Mouse (Mus musculus) limb, embryonic 10.5 days (tissue): Measurements from ENCODE around the gene Egflam. TPM values are rescaled to one million over a fixed set of nuclear protein-coding genes. Genes with fewer than 3 reads are reported as not detected.

Source experiments
- DNase-seq: peaks from one replicate; pipeline ENCODE4 v3.0.0-alpha.2; 2017; ENCODE audit warnings: low spot score
- H3K27ac ChIP-seq: fragments of 300-500 bp; sonication (generic); 2 replicates; pipeline ENCODE4 v1.5.1; 2016; ENCODE audit warnings: mild to moderate bottlenecking
- H3K27me3 ChIP-seq: fragments of 300-500 bp; sonication (generic); 2 replicates; pipeline ENCODE4 v1.6.1; 2016; ENCODE audit warnings: low read depth, mild to moderate bottlenecking; ENCODE audit not compliant: poor library complexity, severe bottlenecking
- H3K36me3 ChIP-seq: fragments of 300-500 bp; sonication (generic); 2 replicates; pipeline ENCODE4 v1.6.1; 2016; ENCODE audit warnings: mild to moderate bottlenecking, moderate library complexity
- H3K4me1 ChIP-seq: fragments of 300-500 bp; sonication (generic); 2 replicates; pipeline ENCODE4 v1.6.1; 2016
- H3K4me3 ChIP-seq: fragments of 300-500 bp; sonication (generic); 2 replicates; pipeline ENCODE4 v1.5.1; 2016; ENCODE audit warnings: mild to moderate bottlenecking, moderate library complexity
- H3K9me3 ChIP-seq: fragments of 300-500 bp; sonication (generic); replicated peaks from 2 replicates; pipeline ENCODE4 v1.6.1; 2016; ENCODE audit warnings: mild to moderate bottlenecking
- WGBS: fragments of 180-500 bp; shearing (Covaris S2); methylation state at CpG from one replicate; pipeline ENCODE4 v1.1.7; 2016; 5-methylcytosine and 5-hydroxymethylcytosine counted together
- polyA plus RNA-seq: library from polyadenylated mRNA; unstranded; fragments of >200 nt; fragmentation: Nextera tagmentation; extraction: Ambion mirVana; gene quantifications from 2 replicates; pipeline ENCODE4 v1.2.1, GENCODE M21; 2016

Egflam gene
- polyA plus RNA-seq, result 6.7 and 11.4 TPM in 2 replicates

GRCm38 (mm10) chr15:7397818-7398608 is at the start of gene Egflam:
TSS of gene Egflam (minus strand) at chr15:7398395.
- under 1% methylated on average over 61 of the region's 62 CpGs for whole genome bisulfite sequencing
- no peaks in the 10 kb centered on the region for H3K27me3 ChIP-seq
- DNase-seq, result peak; percentile 76
- H3K4me3 ChIP-seq, result peak within 1 kb of the TSS; percentile 66
- H3K4me1 ChIP-seq, result peaks cover 31% of the 10 kb centered on the region
- H3K9me3 ChIP-seq, result no peaks in the 10 kb centered on the region
- peak within 1 kb of the TSS; percentile 88 for H3K27ac ChIP-seq
- 0 out of 2 replicates have a peak, but pooled peaks cover 5% of the 10 kb centered on the region for H3K36me3 ChIP-seq

- no peaks in the 10 kb centered on the region for H3K4me1 ChIP-seq
- no peak overlapping the region for H3K27ac ChIP-seq
- WGBS, result 72% methylated on average over 17 of the region's 17 CpGs
- no peak for DNase-seq
- no peaks in the 10 kb centered on the region for H3K27me3 ChIP-seq
- no peaks in the 10 kb centered on the region for H3K36me3 ChIP-seq
- no peak overlapping the region for H3K4me3 ChIP-seq
- H3K9me3 ChIP-seq, result no peaks in the 10 kb centered on the region
Measured at GRCm38 (mm10) chr15:7443396-7444315, 45.5 kb upstream of the Egflam start.

DNA sequence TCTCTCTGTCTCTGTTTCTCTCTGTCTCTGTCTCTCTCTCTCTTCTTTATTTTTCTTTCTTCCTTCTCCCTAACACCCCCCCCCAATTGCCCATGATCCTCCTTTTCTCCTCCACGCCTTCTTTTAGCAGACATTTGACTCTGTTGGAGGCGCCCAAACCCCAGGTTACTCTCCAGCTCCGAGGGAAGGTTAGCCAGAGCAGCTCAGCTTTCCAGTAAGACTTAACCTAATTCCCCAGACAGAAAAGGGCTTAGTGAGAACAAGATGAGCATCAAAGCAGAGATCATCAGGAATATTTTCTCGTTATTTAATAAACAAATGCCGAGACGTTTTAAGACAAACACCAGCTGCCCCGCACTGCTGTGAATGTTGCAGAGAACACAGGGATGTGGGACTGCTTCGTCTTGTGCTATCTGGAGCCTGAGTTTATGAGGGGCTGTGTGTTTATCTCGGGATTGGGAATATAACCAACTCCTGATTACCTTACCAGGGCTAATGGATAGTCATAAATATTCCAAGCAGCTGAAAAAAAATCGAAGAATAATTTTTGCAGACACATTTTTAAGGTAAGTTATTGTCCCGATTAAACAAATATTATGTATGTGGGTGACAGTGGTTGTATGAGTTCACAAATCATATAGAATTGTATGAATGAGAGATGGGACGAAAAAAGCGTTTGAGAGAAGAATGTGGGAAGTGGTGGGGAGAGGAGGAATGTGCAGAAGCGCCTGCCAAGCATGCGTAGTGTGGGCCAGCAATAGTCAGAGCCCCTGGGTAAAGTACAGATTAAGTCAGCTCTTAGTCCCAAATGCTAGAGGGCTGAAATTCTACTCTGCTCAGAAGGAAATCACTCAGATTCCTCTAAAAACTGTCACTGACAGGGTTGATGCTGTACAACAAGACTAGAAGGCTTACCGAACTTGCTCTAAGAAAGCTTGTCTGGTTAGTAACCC is 44.2 kb upstream of the Egflam start:
- no peak for DNase-seq
- WGBS, result 63% methylated on average over 16 of the region's 16 CpGs
- H3K9me3 ChIP-seq, result no peaks in the 10 kb centered on the region

DNA sequence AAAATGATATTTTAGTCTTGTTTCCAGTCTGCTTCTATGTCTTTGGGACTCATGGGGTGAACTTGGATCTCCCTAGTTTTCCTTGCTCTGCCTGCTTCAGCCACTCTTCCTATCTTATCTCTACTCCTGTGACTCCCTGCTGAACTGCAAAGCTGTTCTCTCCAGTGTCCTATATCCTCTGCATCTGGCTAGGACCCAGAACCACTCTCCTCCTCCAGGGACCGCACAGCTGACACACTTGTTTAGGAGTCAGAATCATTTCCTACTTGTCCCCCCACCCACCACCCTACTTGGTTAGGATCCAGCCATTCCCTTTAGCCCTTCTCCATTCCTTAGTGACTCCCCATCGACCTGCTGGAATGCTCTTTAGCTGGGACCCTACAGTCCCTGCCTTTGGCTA is 26.1 kb upstream of the Egflam start:
- H3K27ac ChIP-seq, result no peak overlapping the region
- 85% methylated on average over 2 of the region's 2 CpGs for WGBS
- no peaks in the 10 kb centered on the region for H3K9me3 ChIP-seq
- H3K27me3 ChIP-seq, result no peaks in the 10 kb centered on the region
- H3K36me3 ChIP-seq, result no peaks in the 10 kb centered on the region
- no peak overlapping the region for H3K4me3 ChIP-seq
- no peaks in the 10 kb centered on the region for H3K4me1 ChIP-seq
- no peak for DNase-seq

More for the DNA sequence above, 44.2 kb upstream of the Egflam start:
- Histone ChIP-seq H3K4me1 (no peaks in the 10 kb centered on the region), H3K27me3 (no peaks in the 10 kb centered on the region), H3K36me3 (no peaks in the 10 kb centered on the region), H3K4me3 (no peak overlapping the region), H3K27ac (no peak overlapping the region)

GRCm38 (mm10) chr15:7404521-7404920 is 6.3 kb upstream of the Egflam start:
- 89% methylated on average over 8 of the region's 8 CpGs for WGBS
- DNase-seq, result no peak
- H3K27ac ChIP-seq, result no peak overlapping the region
- no peak overlapping the region for H3K4me3 ChIP-seq
- no peaks in the 10 kb centered on the region for H3K36me3 ChIP-seq
- no peaks in the 10 kb centered on the region for H3K27me3 ChIP-seq
- peaks cover under 1% of the 10 kb centered on the region for H3K4me1 ChIP-seq
- H3K9me3 ChIP-seq, result no peaks in the 10 kb centered on the region

- DNase-seq, result peak; percentile 40
- Histone ChIP-seq H3K27ac (peak overlapping the region; percentile 88), H3K4me3 (peak overlapping the region; percentile 66), H3K9me3 (no peaks in the 10 kb centered on the region), H3K27me3 (no peaks in the 10 kb centered on the region), H3K4me1 (peaks cover 31% of the 10 kb centered on the region), H3K36me3 (0 out of 2 replicates have a peak, but pooled peaks cover under 1% of the 10 kb centered on the region)
- 2% methylated on average over 17 of the region's 17 CpGs for WGBS
Measured at GRCm38 (mm10) chr15:7398609-7399540, 680 bp upstream of the Egflam start.

DNA sequence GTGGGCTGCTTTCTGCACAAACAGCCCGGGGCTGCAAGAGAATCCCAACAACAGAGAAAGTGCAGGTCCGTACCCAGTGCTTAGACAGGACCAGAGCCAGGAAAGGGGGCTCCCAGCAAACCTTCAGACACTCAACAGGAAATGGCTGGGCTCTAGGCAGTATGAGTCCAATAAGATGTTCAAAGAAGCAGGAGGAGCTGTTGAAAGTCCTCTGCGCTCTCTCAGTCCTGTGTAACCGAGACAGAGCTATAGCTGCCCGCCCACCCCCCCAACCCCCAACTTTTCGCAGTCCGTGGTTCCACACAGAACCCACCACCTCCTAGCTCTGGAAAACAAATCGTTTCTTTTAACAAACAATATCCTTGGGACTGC is 763 bp downstream of the Egflam start:
- H3K27me3 ChIP-seq, result no peaks in the 10 kb centered on the region
- no peaks in the 10 kb centered on the region for H3K9me3 ChIP-seq
- 0 out of 2 replicates have a peak, but pooled peaks cover 5% of the 10 kb centered on the region for H3K36me3 ChIP-seq
- 1% methylated on average over 8 of the region's 8 CpGs for WGBS
- peak overlapping the region; percentile 66 for H3K4me3 ChIP-seq
- peaks cover 31% of the 10 kb centered on the region for H3K4me1 ChIP-seq
- DNase-seq, result no peak
- peak overlapping the region; percentile 88 for H3K27ac ChIP-seq

DNA sequence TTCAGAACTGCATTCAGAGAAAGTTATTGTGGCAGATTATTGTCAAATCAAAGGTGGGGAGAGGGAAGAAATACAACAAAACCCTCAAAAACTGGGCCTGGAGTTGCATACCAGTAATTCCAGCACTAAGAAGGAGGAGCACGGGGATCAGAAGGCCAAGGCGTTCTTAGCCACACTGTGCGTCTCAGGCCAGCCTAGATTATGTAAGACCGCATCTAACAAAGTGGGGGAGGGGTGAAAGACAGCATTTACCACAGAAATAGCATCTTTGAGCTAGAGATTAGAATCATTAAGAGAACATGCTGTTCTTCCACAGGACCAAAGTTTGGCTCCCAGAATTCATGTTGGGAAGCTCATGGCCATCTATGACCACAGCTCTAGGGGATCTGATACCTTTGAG is 14.8 kb downstream of the Egflam start:
- Histone ChIP-seq H3K27me3 (no peaks in the 10 kb centered on the region), H3K4me3 (no peak overlapping the region), H3K4me1 (peaks cover 25% of the 10 kb centered on the region), H3K36me3 (no peaks in the 10 kb centered on the region), H3K9me3 (no peaks in the 10 kb centered on the region), H3K27ac (peak overlapping the region; percentile 4; the same call in 1 of the 2 replicates)
- no peak for DNase-seq
- 87% methylated on average over 4 of the region's 4 CpGs for WGBS

GRCm38 (mm10) chr15:7382457-7382856 is 15.7 kb downstream of the Egflam start:
- Histone ChIP-seq H3K9me3 (no peaks in the 10 kb centered on the region), H3K4me3 (no peak overlapping the region), H3K4me1 (peaks cover 25% of the 10 kb centered on the region), H3K27me3 (no peaks in the 10 kb centered on the region), H3K27ac (peak overlapping the region; percentile 36; the same call in 1 of the 2 replicates), H3K36me3 (no peaks in the 10 kb centered on the region)
- WGBS, result 36% methylated on average over 10 of the region's 10 CpGs
- DNase-seq, result peak; percentile 44

GRCm38 (mm10) chr15:7352635-7353051 is 45.6 kb downstream of the Egflam start:
- WGBS, result 83% methylated on average over 1 of the region's 1 CpGs
- H3K4me1 ChIP-seq, result no peaks in the 10 kb centered on the region
- no peak overlapping the region for H3K4me3 ChIP-seq
- no peak overlapping the region for H3K27ac ChIP-seq
- H3K27me3 ChIP-seq, result no peaks in the 10 kb centered on the region
- no peaks in the 10 kb centered on the region for H3K36me3 ChIP-seq
- DNase-seq, result no peak
- H3K9me3 ChIP-seq, result no peaks in the 10 kb centered on the region

DNA sequence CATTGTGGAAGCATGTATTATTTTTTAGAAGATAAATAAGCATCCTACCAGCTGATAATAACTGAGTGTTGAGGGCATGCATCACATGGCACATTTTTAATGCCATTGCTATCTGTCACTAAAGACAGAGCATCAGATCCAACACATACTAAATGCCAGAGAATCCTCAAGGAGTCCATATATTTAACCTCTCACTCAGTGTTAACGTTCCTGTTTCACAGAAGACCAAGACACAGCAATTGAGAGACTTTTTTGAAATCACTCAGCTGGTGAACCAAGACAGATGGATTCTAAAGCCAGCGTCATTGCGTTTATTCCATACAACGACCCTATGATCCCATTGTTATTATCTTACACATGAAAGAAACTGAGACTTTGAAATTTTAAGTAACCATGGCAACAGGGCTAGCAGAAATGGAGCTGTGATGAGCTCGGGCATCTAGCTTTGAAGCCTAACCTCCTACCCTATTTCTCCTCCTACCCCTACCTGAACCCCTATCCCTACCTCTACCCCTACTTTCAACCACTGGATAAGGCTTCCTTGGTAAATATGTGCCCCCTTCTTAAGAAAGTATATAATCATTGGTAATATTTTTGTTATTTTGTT is 57.4 kb downstream of the Egflam start:
- Histone ChIP-seq H3K27ac (no peak overlapping the region), H3K9me3 (no peaks in the 10 kb centered on the region), H3K4me3 (no peak overlapping the region), H3K27me3 (no peaks in the 10 kb centered on the region), H3K4me1 (peaks cover 8% of the 10 kb centered on the region), H3K36me3 (no peaks in the 10 kb centered on the region)
- WGBS, result 77% methylated on average over 5 of the region's 5 CpGs
- DNase-seq, result no peak
